Mouse (Mus musculus): ENCODE measurements around the gene Arid3a. TPM values are rescaled to one million over a fixed set of nuclear protein-coding genes. Genes with fewer than 3 reads are reported as not detected.

Arid3a gene
- polyA plus RNA-seq, 1 experiment = 1.2 TPM

DNA sequence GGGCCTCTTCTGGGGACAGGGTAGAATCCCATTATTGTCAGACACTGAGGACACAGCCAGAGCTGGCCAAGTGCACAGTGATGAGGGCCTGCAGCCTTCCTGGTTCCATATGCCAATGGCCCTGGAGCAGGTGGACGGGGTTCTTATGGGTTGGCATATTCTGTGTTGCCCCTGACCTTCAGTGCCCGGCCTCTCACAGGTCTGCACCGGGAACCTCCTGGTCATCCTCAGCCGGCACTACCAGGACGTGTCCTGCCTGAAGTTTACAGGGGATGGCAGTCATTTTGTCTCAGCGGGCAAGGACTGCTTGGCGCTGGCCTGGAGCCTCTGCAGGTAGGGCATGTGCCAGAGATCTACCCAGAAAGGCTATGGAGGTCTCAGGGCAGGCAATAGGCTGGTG is 37.9 kb downstream of the Arid3a start:
- Histone ChIP-seq H3K27me3 (ENCODE audit: control insufficient read depth, insufficient read depth, insufficient read length) (no peaks in the 10 kb centered on the region), H3ac (ENCODE audit: control insufficient read depth, insufficient read length) (no peak overlapping the region), H3K4me3 (no peak overlapping the region), H3K36me3 (ENCODE audit: control insufficient read depth, insufficient read depth) (peaks cover 4% of the 10 kb centered on the region), H3K4me2 (ENCODE audit: low read depth) (no peak overlapping the region), H3K79me2 (ENCODE audit: control insufficient read depth, insufficient read depth) (peaks cover 13% of the 10 kb centered on the region)
- TF ChIP-seq POLR2A (IDR thresholded peaks at IDR 0.05; ENCODE audit: insufficient read length, low read depth) (no peak), E2F4 (IDR thresholded peaks at IDR 0.05; ENCODE audit: insufficient read depth) (no peak), CEBPB (IDR thresholded peaks at IDR 0.05; ENCODE audit: insufficient read depth, poor library complexity, severe bottlenecking) (no peak), MYOG (IDR thresholded peaks at IDR 0.05; ENCODE audit: control insufficient read depth in 1 of 3, insufficient read depth in 1 of 3, insufficient read length in 2 of 3, low read depth in 2 of 3) (no peak), TCF3 (IDR thresholded peaks at IDR 0.05; ENCODE audit: insufficient read length, low read depth) (no peak), MAX (IDR thresholded peaks at IDR 0.05; ENCODE audit: low read depth) (no peak), TCF12 (IDR thresholded peaks at IDR 0.05; ENCODE audit: insufficient read depth, poor library complexity, severe bottlenecking) (no peak), SRF (IDR thresholded peaks at IDR 0.05; ENCODE audit: control insufficient read depth, insufficient read length, low read depth) (no peak), MYOD1 (IDR thresholded peaks at IDR 0.05; ENCODE audit: control insufficient read depth in 1 of 3, insufficient read length in 2 of 3, low read depth in 2 of 3) (no peak), REST (IDR thresholded peaks at IDR 0.05; ENCODE audit: insufficient read depth, insufficient read length) (no peak), POLR2AphosphoS2 (IDR thresholded peaks at IDR 0.05; ENCODE audit: insufficient read length, low read depth) (no peak), USF1 (IDR thresholded peaks at IDR 0.05; ENCODE audit: low read depth) (no peak)

DNA sequence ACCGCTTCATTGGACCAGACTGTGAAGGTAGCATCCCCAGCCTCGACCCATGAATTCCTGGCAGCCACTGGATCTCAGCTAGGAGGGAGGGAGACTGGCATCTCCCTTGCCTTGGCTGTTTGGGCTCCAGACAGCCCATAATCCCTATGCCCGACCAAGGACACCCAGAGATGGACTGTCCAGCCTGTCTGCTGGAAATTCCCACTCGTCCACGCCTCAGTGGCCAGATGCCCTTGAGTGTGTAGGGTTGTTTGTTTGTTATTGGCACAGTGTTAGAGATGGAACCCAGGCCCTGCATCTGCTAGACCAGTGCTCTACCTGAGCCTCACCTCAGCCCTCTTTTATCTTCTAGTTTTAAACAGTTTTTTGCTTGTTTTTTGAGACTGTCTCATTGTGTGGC is 38.5 kb downstream of the Arid3a start:
- no peaks in the 10 kb centered on the region for H3K27me3 ChIP-seq (ENCODE audit: control insufficient read depth, insufficient read depth, insufficient read length)

DNA sequence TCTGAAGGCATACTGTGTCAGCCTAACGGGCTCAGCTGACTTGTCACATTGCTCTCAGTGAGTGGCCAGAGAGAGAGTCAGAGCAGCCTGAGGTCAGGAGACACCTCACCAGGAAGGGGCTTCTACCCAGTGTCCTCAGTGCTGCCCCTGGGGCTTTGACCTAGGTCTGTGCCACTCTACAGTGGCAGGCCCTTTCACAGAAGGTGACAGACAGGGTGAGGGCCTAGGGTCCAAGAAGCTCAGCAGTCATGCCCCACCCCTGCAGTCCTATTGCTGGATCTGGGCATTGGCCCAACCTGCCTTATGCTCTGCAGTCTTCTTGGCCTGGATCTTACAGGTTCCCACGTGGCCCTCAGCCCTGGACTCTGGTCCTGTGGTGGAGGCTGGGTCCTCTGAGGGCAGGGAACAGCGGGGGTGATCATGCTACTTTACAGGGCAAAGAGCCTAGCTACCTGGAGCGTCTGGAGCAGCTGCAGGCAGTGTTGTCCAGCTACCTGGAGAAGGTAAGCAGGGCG is 40.1 kb downstream of the Arid3a start:
- H3K36me3 ChIP-seq (ENCODE audit: control insufficient read depth, insufficient read depth) = peaks cover 4% of the 10 kb centered on the region
- H3K4me2 ChIP-seq (ENCODE audit: low read depth) = no peak overlapping the region
- peaks cover 8% of the 10 kb centered on the region for H3K27me3 ChIP-seq (ENCODE audit: control insufficient read depth, insufficient read depth, insufficient read length)
- H3ac ChIP-seq (ENCODE audit: control insufficient read depth, insufficient read length) = no peak overlapping the region
- no peaks in the 10 kb centered on the region for H3K79me2 ChIP-seq (ENCODE audit: control insufficient read depth, insufficient read depth)
- no peak for TF ChIP-seq POLR2A (IDR thresholded peaks at IDR 0.05; ENCODE audit: insufficient read length, low read depth)
- no peak overlapping the region for H3K4me3 ChIP-seq

More for the DNA sequence above, 38.5 kb downstream of the Arid3a start:
- H3K36me3 ChIP-seq (ENCODE audit: control insufficient read depth, insufficient read depth) = peaks cover 4% of the 10 kb centered on the region
- peaks cover 12% of the 10 kb centered on the region for H3K79me2 ChIP-seq (ENCODE audit: control insufficient read depth, insufficient read depth)
- no peak overlapping the region for H3K4me3 ChIP-seq
- no peak overlapping the region for H3ac ChIP-seq (ENCODE audit: control insufficient read depth, insufficient read length)
- TF ChIP-seq POLR2A (IDR thresholded peaks at IDR 0.05; ENCODE audit: insufficient read length, low read depth) = no peak
- TF ChIP-seq MYOD1 (IDR thresholded peaks at IDR 0.05; ENCODE audit: control insufficient read depth in 1 of 3, insufficient read length in 2 of 3, low read depth in 2 of 3) = no peak
- no peak for TF ChIP-seq E2F4 (IDR thresholded peaks at IDR 0.05; ENCODE audit: insufficient read depth)
- TF ChIP-seq MAX (IDR thresholded peaks at IDR 0.05; ENCODE audit: low read depth) = no peak
- no peak for TF ChIP-seq MYOG (IDR thresholded peaks at IDR 0.05; ENCODE audit: control insufficient read depth in 1 of 3, insufficient read depth in 1 of 3, insufficient read length in 2 of 3, low read depth in 2 of 3)
- TF ChIP-seq POLR2AphosphoS2 (IDR thresholded peaks at IDR 0.05; ENCODE audit: insufficient read length, low read depth) = no peak
- TF ChIP-seq CEBPB (IDR thresholded peaks at IDR 0.05; ENCODE audit: insufficient read depth, poor library complexity, severe bottlenecking) = no peak
- H3K4me2 ChIP-seq (ENCODE audit: low read depth) = no peak overlapping the region

DNA sequence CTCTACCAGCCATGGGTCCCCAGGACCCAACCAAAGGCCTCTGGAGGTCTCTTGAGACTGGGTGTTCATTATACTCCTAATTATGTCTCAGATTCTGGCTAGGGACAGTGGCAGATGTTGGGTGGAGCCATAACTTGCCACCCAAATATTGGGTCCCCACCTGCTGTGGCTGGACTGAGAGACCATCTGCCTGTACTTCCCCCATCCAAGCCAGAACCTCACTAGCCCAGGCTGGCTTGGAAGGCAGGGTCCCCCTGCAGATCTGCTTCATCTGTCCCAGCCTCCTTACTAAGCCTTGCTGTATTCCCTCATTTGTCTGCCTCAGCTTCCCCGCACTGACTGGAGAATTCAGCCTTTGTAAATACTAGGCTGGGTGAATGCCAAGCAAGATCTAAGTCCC is 41.3 kb downstream of the Arid3a start:
- Histone ChIP-seq H3K4me3 (no peak overlapping the region), H3K36me3 (ENCODE audit: control insufficient read depth, insufficient read depth) (peaks cover 4% of the 10 kb centered on the region), H3K4me2 (ENCODE audit: low read depth) (no peak overlapping the region), H3ac (ENCODE audit: control insufficient read depth, insufficient read length) (no peak overlapping the region), H3K79me2 (ENCODE audit: control insufficient read depth, insufficient read depth) (no peaks in the 10 kb centered on the region), H3K27me3 (ENCODE audit: control insufficient read depth, insufficient read depth, insufficient read length) (peaks cover 8% of the 10 kb centered on the region)
- no peak for TF ChIP-seq REST (IDR thresholded peaks at IDR 0.05; ENCODE audit: insufficient read depth, insufficient read length)
- no peak for TF ChIP-seq TCF3 (IDR thresholded peaks at IDR 0.05; ENCODE audit: insufficient read length, low read depth)
- TF ChIP-seq MYOD1 (IDR thresholded peaks at IDR 0.05; ENCODE audit: control insufficient read depth in 1 of 3, insufficient read length in 2 of 3, low read depth in 2 of 3) = peak in 1 of 3 experiments; percentile 24
- no peak for TF ChIP-seq E2F4 (IDR thresholded peaks at IDR 0.05; ENCODE audit: insufficient read depth)
- no peak for TF ChIP-seq CEBPB (IDR thresholded peaks at IDR 0.05; ENCODE audit: insufficient read depth, poor library complexity, severe bottlenecking)
- no peak for TF ChIP-seq SRF (IDR thresholded peaks at IDR 0.05; ENCODE audit: control insufficient read depth, insufficient read length, low read depth)
- no peak for TF ChIP-seq MAX (IDR thresholded peaks at IDR 0.05; ENCODE audit: low read depth)

DNA sequence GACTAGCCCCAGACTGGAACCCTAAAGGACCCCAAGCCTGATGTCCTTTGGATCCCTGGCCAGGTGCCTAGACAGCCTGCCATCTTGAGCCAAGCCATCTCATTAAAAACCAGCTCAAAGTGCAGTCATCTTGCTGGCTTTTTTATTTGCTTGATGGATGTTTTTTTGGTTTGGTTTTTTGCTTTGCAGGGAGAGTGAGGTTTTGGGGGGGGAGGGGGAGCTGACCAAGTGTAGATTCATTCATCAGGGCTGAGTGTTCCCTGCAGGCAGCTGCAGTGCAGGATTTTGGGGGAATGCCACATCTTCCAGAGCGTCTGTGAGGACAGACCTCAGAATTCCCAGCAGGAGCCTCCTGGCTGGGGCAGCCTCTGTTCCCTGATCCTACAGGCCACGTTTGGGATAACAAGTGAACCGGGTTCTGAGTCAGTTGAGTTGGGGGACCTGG is 42.3 kb downstream of the Arid3a start:
- Histone ChIP-seq H3K36me3 (ENCODE audit: control insufficient read depth, insufficient read depth) (peaks cover 4% of the 10 kb centered on the region), H3K4me3 (no peak overlapping the region), H3K4me2 (ENCODE audit: low read depth) (no peak overlapping the region), H3K79me2 (ENCODE audit: control insufficient read depth, insufficient read depth) (no peaks in the 10 kb centered on the region), H3ac (ENCODE audit: control insufficient read depth, insufficient read length) (no peak overlapping the region), H3K27me3 (ENCODE audit: control insufficient read depth, insufficient read depth, insufficient read length) (peaks cover 8% of the 10 kb centered on the region)
- TF ChIP-seq MAX (IDR thresholded peaks at IDR 0.05; ENCODE audit: low read depth) (no peak), TCF12 (IDR thresholded peaks at IDR 0.05; ENCODE audit: insufficient read depth, poor library complexity, severe bottlenecking) (no peak), CEBPB (IDR thresholded peaks at IDR 0.05; ENCODE audit: insufficient read depth, poor library complexity, severe bottlenecking) (no peak), POLR2A (IDR thresholded peaks at IDR 0.05; ENCODE audit: insufficient read length, low read depth) (no peak), USF1 (IDR thresholded peaks at IDR 0.05; ENCODE audit: low read depth) (no peak), REST (IDR thresholded peaks at IDR 0.05; ENCODE audit: insufficient read depth, insufficient read length) (no peak), POLR2AphosphoS2 (IDR thresholded peaks at IDR 0.05; ENCODE audit: insufficient read length, low read depth) (no peak), SRF (IDR thresholded peaks at IDR 0.05; ENCODE audit: control insufficient read depth, insufficient read length, low read depth) (no peak), TCF3 (IDR thresholded peaks at IDR 0.05; ENCODE audit: insufficient read length, low read depth) (no peak), MYOG (IDR thresholded peaks at IDR 0.05; ENCODE audit: control insufficient read depth in 1 of 3, insufficient read depth in 1 of 3, insufficient read length in 2 of 3, low read depth in 2 of 3) (peak in 1 of 3 experiments; percentile 36), MYOD1 (IDR thresholded peaks at IDR 0.05; ENCODE audit: control insufficient read depth in 1 of 3, insufficient read length in 2 of 3, low read depth in 2 of 3) (peak in 1 of 3 experiments; percentile 21), E2F4 (IDR thresholded peaks at IDR 0.05; ENCODE audit: insufficient read depth) (no peak)
